In the genomic region with DNA sequence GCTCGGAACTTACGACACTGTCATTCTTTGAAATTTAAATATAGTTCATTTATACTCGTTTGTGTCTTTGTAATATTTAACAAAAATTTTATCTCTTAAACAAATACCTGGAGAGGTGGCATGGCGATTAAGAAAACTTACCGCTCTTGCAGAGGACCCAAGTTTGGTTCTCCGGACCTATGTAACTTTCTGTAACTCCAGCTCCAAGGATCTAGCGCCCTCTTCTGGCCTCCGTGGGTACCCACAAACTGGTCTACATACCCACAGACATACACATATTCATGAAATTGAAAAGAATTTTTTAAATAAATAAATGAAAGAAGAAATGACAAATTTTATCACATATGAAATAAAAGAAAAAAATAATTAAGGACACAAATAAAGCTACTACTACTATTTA, we compare ENCODE assay signal across 24 mouse cellular contexts.
DNase-seq lines count a peak whose midpoint lies in the region; ATAC-seq and TF ChIP-seq lines count a peak whose summit lies in the region.
"Had no signal": no experiment of that assay in that cellular context is flagged by ENCODE, and none has a peak within 500 bp of the region (broad histone marks: within the 10 kb centered on the region; RNA-seq: fewer than 3 reads in every experiment).

No protein-coding gene starts in this region.

- no peak overlapping the region for H3K9ac ChIP-seq in liver, postnatal 0 days (replicated peaks)
- H3K9ac ChIP-seq in liver, embryonic 12.5 days = no peak overlapping the region
- H3K9ac ChIP-seq in forebrain, embryonic 15.5 days (replicated peaks) = no peak overlapping the region
- H3K9ac ChIP-seq: embryonic facial prominence, embryonic 12.5 days; forebrain, embryonic 13.5 days; limb, embryonic 12.5 days; liver, embryonic 15.5 days had no signal

- no peaks in the 10 kb centered on the region for H3K27me3 ChIP-seq in heart, embryonic 10.5 days (ENCODE audit: insufficient read depth, poor library complexity, severe bottlenecking)
- H3K27me3 ChIP-seq in liver, postnatal 0 days (ENCODE audit: insufficient read depth, low read length) = no peaks in the 10 kb centered on the region
- H3K27me3 ChIP-seq in liver, embryonic 12.5 days (replicated peaks) = no peaks in the 10 kb centered on the region
- no peaks in the 10 kb centered on the region for H3K27me3 ChIP-seq in forebrain, embryonic 15.5 days
- H3K27me3 ChIP-seq: embryonic facial prominence, embryonic 12.5 days; forebrain, embryonic 13.5 days; liver, embryonic 15.5 days; megakaryocyte, embryonic 14.5 days had no signal

- DNase-seq in heart, adult 11 months = peak; percentile 43
- DNase-seq in heart, embryonic 10.5 days (ENCODE audit: low spot score) = no peak
- no peak for DNase-seq in liver, postnatal 0 days
- peak; percentile 81 for DNase-seq in ES-CJ7 (ENCODE audit: low read depth, low spot score)
- peak; percentile 7 for DNase-seq in c-Kit-positive CD71-negative TER-119-negative erythroid progenitor cells, embryonic 14.5 days (ENCODE audit: low read depth)
- no peak for DNase-seq in cerebellum, adult 11-12 months
- DNase-seq: cerebellum, adult 9-10 months; gastrocnemius, postnatal 25 days; kidney, adult 9 months; kidney, postnatal 4 days; lung, postnatal 14 days; retina, postnatal 1 day; right cerebral cortex, postnatal 4 days; thymus, postnatal 14 days had no signal

- TF ChIP-seq CTCF in liver, postnatal 0 days (IDR thresholded peaks at IDR 0.05; ENCODE audit: low read depth) = 0 out of 2 replicates have a peak, but pooled peaks have one; percentile 12

- no peak for ATAC-seq in liver, postnatal 0 days
- ATAC-seq in liver, embryonic 12.5 days = no peak
- no peak for ATAC-seq in forebrain, embryonic 15.5 days (replicated peaks)
- ATAC-seq: CD4-positive, CD25-positive, alpha-beta regulatory T cell, adult 4 months; forebrain, embryonic 13.5 days; midbrain, embryonic 16.5 days had no signal

- no peaks in the 10 kb centered on the region for H3K4me1 ChIP-seq in heart, embryonic 10.5 days
- no peaks in the 10 kb centered on the region for H3K4me1 ChIP-seq in liver, postnatal 0 days (ENCODE audit: insufficient read depth)
- H3K4me1 ChIP-seq in liver, embryonic 12.5 days = no peaks in the 10 kb centered on the region
- H3K4me1 ChIP-seq in forebrain, embryonic 15.5 days = no peaks in the 10 kb centered on the region
- H3K4me1 ChIP-seq: embryonic facial prominence, embryonic 12.5 days; forebrain, embryonic 13.5 days; limb, embryonic 12.5 days; liver, embryonic 15.5 days; megakaryocyte, embryonic 14.5 days had no signal

- no peak for TF ChIP-seq EP300 in liver, postnatal 0 days (IDR thresholded peaks at IDR 0.05; ENCODE audit: low read depth)

- H3K27ac ChIP-seq in heart, embryonic 10.5 days = no peak overlapping the region
- no peak overlapping the region for H3K27ac ChIP-seq in liver, postnatal 0 days (ENCODE audit: low read depth)
- no peak overlapping the region for H3K27ac ChIP-seq in liver, embryonic 12.5 days
- no peak overlapping the region for H3K27ac ChIP-seq in forebrain, embryonic 15.5 days (replicated peaks)
- H3K27ac ChIP-seq: embryonic facial prominence, embryonic 12.5 days; forebrain, embryonic 13.5 days; limb, embryonic 12.5 days; liver, embryonic 15.5 days had no signal

- no peaks in the 10 kb centered on the region for H3K36me3 ChIP-seq in heart, embryonic 10.5 days
- no peaks in the 10 kb centered on the region for H3K36me3 ChIP-seq in liver, postnatal 0 days (replicated peaks; ENCODE audit: insufficient read depth, low read length)
- no peaks in the 10 kb centered on the region for H3K36me3 ChIP-seq in liver, embryonic 12.5 days
- H3K36me3 ChIP-seq in forebrain, embryonic 15.5 days = no peaks in the 10 kb centered on the region
- H3K36me3 ChIP-seq: embryonic facial prominence, embryonic 12.5 days; limb, embryonic 12.5 days; liver, embryonic 15.5 days had no signal

- WGBS in heart, embryonic 10.5 days = 61% methylated on average over 8 of the region's 8 CpGs
- WGBS in liver, postnatal 0 days (ENCODE audit: insufficient replicate concordance) = 74% methylated on average over 8 of the region's 8 CpGs
- WGBS in liver, embryonic 12.5 days (ENCODE audit: insufficient replicate concordance) = 60% methylated on average over 8 of the region's 8 CpGs
- 74% methylated on average over 8 of the region's 8 CpGs for WGBS in forebrain, embryonic 15.5 days

- H3K9me3 ChIP-seq in heart, embryonic 10.5 days = no peaks in the 10 kb centered on the region
- H3K9me3 ChIP-seq in liver, postnatal 0 days (ENCODE audit: low read length) = no peaks in the 10 kb centered on the region
- no peaks in the 10 kb centered on the region for H3K9me3 ChIP-seq in liver, embryonic 12.5 days (replicated peaks)
- no peaks in the 10 kb centered on the region for H3K9me3 ChIP-seq in forebrain, embryonic 15.5 days
- H3K9me3 ChIP-seq: embryonic facial prominence, embryonic 12.5 days; forebrain, embryonic 13.5 days; limb, embryonic 12.5 days; liver, embryonic 15.5 days had no signal

- H3K4me3 ChIP-seq in heart, embryonic 10.5 days = no peak overlapping the region
- H3K4me3 ChIP-seq in liver, postnatal 0 days (ENCODE audit: low read depth, low read length) = no peak overlapping the region
- H3K4me3 ChIP-seq in liver, embryonic 12.5 days = no peak overlapping the region
- no peak overlapping the region for H3K4me3 ChIP-seq in forebrain, embryonic 15.5 days
- H3K4me3 ChIP-seq: embryonic facial prominence, embryonic 12.5 days; erythroblast, embryonic 14.5 days; forebrain, embryonic 13.5 days; limb, embryonic 12.5 days; liver, embryonic 15.5 days; megakaryocyte, embryonic 14.5 days had no signal

- H3K4me2 ChIP-seq in liver, postnatal 0 days (ENCODE audit: low read depth, low read length) = no peak overlapping the region
- H3K4me2 ChIP-seq in liver, embryonic 12.5 days = no peak overlapping the region
- H3K4me2 ChIP-seq in forebrain, embryonic 15.5 days (replicated peaks) = no peak overlapping the region
- H3K4me2 ChIP-seq: embryonic facial prominence, embryonic 12.5 days; forebrain, embryonic 13.5 days; limb, embryonic 12.5 days; liver, embryonic 15.5 days had no signal

Comparison
In these comparisons a context has a peak if more than half of its experiments do, and no peak if none do; other contexts are left out.
1. DNase-seq: peak in heart, adult 11 months (single experiment), ES-CJ7 (single experiment) and c-Kit-positive CD71-negative TER-119-negative erythroid progenitor cells, embryonic 14.5 days (single experiment); none in heart, embryonic 10.5 days (single experiment), liver, postnatal 0 days (single experiment) and cerebellum, adult 11-12 months (single experiment).